Mouse (Mus musculus) limb, embryonic 10.5 days (tissue): Measurements from ENCODE around the gene Slc12a9. TPM values are rescaled to one million over a fixed set of nuclear protein-coding genes. Genes with fewer than 3 reads are reported as not detected.

Source experiments
- DNase-seq: peaks from one replicate; pipeline ENCODE4 v3.0.0-alpha.2; 2017; ENCODE audit warnings: low spot score
- H3K27ac ChIP-seq: fragments of 300-500 bp; sonication (generic); 2 replicates; pipeline ENCODE4 v1.5.1; 2016; ENCODE audit warnings: mild to moderate bottlenecking
- H3K27me3 ChIP-seq: fragments of 300-500 bp; sonication (generic); 2 replicates; pipeline ENCODE4 v1.6.1; 2016; ENCODE audit warnings: low read depth, mild to moderate bottlenecking; ENCODE audit not compliant: poor library complexity, severe bottlenecking
- H3K36me3 ChIP-seq: fragments of 300-500 bp; sonication (generic); 2 replicates; pipeline ENCODE4 v1.6.1; 2016; ENCODE audit warnings: mild to moderate bottlenecking, moderate library complexity
- H3K4me1 ChIP-seq: fragments of 300-500 bp; sonication (generic); 2 replicates; pipeline ENCODE4 v1.6.1; 2016
- H3K4me3 ChIP-seq: fragments of 300-500 bp; sonication (generic); 2 replicates; pipeline ENCODE4 v1.5.1; 2016; ENCODE audit warnings: mild to moderate bottlenecking, moderate library complexity
- H3K9me3 ChIP-seq: fragments of 300-500 bp; sonication (generic); replicated peaks from 2 replicates; pipeline ENCODE4 v1.6.1; 2016; ENCODE audit warnings: mild to moderate bottlenecking
- WGBS: fragments of 180-500 bp; shearing (Covaris S2); methylation state at CpG from one replicate; pipeline ENCODE4 v1.1.7; 2016; 5-methylcytosine and 5-hydroxymethylcytosine counted together
- polyA plus RNA-seq: library from polyadenylated mRNA; unstranded; fragments of >200 nt; fragmentation: Nextera tagmentation; extraction: Ambion mirVana; gene quantifications from 2 replicates; pipeline ENCODE4 v1.2.1, GENCODE M21; 2016

Slc12a9 gene
- polyA plus RNA-seq, 1 experiment from 2014 or later, result 10.4 TPM

- 96% methylated on average over 5 of the region's 5 CpGs for WGBS
- H3K4me1 ChIP-seq, result peaks cover 48% of the 10 kb centered on the region
Measured at GRCm38 (mm10) chr5:137343412-137343811, 10.0 kb upstream of the Slc12a9 start.

DNA sequence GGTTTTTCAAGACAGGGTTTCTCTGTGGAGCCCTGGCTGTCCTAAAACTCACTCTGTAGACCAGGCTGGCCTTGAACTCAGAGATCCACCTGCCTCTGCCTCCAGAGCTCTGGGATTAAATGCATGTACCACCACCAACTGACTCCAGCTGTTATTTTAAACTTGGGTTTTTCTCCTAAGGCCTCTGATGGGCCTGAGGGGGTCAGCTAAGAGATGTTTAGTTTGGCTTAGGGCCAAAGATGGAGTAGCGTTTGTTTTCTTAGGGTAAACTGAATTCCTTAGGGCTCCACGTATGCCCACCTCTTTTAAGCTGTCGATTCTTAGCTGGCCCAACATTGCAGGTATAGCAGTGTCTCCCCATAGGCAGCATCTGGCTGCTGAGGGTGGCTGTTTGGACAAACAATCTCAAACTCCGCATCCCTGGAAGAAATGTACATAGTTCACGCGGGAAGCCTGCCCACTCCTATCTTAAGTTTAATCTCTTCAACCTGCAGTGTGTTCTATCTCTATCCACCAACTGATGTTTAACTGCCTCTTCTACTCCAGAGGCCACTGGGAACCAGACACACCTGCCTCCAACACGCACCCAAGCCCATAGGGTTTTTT lies 9.1 kb upstream of the Slc12a9 start:
- H3K36me3 ChIP-seq, result no peaks in the 10 kb centered on the region
- no peak for DNase-seq
- no peaks in the 10 kb centered on the region for H3K9me3 ChIP-seq
- H3K27me3 ChIP-seq, result no peaks in the 10 kb centered on the region
- H3K4me1 ChIP-seq, result peaks cover 46% of the 10 kb centered on the region
- WGBS, result 88% methylated on average over 7 of the region's 7 CpGs
- no peak overlapping the region for H3K27ac ChIP-seq
- H3K4me3 ChIP-seq, result no peak overlapping the region

More at GRCm38 (mm10) chr5:137343412-137343811, 10.0 kb upstream of the Slc12a9 start:
- no peaks in the 10 kb centered on the region for H3K36me3 ChIP-seq
- no peak overlapping the region for H3K27ac ChIP-seq
- H3K9me3 ChIP-seq, result no peaks in the 10 kb centered on the region
- no peaks in the 10 kb centered on the region for H3K27me3 ChIP-seq
- H3K4me3 ChIP-seq, result no peak overlapping the region
- DNase-seq, result no peak

DNA sequence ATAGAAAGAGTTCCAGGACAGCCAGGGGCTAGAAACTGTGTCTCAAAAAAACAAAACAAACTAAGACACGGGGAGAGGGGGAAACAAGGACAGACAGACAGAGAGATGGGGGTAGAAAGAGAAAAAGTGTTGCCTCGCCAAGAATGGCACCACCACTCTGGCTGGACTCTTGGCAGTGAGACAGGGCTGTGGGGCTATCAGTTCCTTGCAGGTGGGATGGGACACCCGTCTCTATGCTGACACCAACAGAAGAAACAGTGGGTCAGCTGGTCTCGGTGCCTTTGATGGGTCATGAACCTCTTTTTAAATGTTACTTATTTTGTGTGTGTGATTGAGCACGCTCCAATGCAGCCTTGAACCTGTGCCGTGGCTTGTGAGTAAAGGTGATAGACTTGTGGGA lies 6.8 kb upstream of the Slc12a9 start:
- Histone ChIP-seq H3K36me3 (no peaks in the 10 kb centered on the region), H3K4me1 (peaks cover 38% of the 10 kb centered on the region), H3K27me3 (no peaks in the 10 kb centered on the region), H3K9me3 (no peaks in the 10 kb centered on the region), H3K4me3 (no peak overlapping the region), H3K27ac (no peak overlapping the region)
- DNase-seq, result no peak
- 81% methylated on average over 6 of the region's 6 CpGs for WGBS

GRCm38 (mm10) chr5:137339290-137339979 lies 6.0 kb upstream of the Slc12a9 start:
- Histone ChIP-seq H3K36me3 (no peaks in the 10 kb centered on the region), H3K4me3 (peak overlapping the region; percentile 51), H3K4me1 (peaks cover 32% of the 10 kb centered on the region), H3K27ac (peak overlapping the region; percentile 87), H3K9me3 (no peaks in the 10 kb centered on the region), H3K27me3 (no peaks in the 10 kb centered on the region)
- WGBS, result 11% methylated on average over 22 of the region's 22 CpGs
- DNase-seq, result peak; percentile 48

DNA sequence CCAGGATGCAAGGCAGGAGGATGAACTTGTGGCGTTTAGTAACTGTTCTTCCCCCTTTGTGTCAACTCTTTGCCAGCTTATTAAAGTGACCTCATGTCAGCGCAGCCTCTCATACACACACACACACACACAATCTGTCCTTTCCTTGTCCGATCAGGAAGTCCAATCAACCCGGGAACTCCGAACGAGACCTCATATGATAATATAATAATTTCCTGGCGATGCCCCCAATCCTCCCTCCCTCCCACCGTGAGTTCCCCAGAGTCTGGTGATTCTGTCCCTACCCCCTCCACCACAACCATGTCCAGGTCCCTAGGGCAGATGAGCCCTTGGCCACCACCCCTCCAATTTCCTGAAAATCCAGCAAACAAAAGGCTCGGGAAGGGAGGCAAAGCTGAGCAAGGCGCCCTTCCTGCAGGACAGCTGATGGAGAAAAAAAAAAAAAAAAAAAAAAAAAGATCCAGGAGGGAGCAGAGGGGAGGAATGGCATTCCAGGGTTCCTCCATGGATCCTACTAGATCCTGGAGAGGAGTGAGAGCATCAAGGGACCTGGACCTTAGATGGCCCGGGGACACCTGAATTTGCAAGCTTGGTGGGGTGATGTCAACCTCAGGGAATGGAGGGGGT lies 5.4 kb upstream of the Slc12a9 start:
- Histone ChIP-seq H3K27ac (peak overlapping the region; percentile 87), H3K27me3 (no peaks in the 10 kb centered on the region), H3K36me3 (no peaks in the 10 kb centered on the region), H3K9me3 (no peaks in the 10 kb centered on the region), H3K4me1 (peaks cover 32% of the 10 kb centered on the region), H3K4me3 (peak overlapping the region; percentile 51)
- 4% methylated on average over 11 of the region's 11 CpGs for WGBS
- no peak for DNase-seq

DNA sequence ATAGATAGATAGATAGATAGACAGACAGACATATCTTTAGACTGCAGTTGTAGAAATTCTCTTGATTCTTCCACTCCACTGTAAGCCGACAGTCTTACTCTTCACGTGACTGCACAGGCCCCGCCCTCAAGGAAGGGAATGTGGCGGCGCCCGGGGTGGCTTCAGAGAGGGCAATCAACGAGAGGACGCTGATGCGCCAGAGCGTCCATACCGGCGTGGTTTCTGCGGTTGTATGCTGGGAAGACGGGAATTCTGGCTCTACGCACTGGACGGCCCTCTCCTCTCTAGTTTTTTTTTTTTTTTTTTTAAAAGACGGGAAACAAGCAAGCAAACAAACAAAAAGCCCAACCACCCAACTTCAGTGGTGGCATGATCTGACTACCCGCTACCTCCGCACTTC lies 4.9 kb upstream of the Slc12a9 start:
- Histone ChIP-seq H3K27me3 (no peaks in the 10 kb centered on the region), H3K36me3 (no peaks in the 10 kb centered on the region), H3K4me1 (peaks cover 36% of the 10 kb centered on the region), H3K9me3 (no peaks in the 10 kb centered on the region), H3K4me3 (peak overlapping the region; percentile 51), H3K27ac (peak overlapping the region; percentile 87)
- peak; percentile 87 for DNase-seq
- under 1% methylated on average over 19 of the region's 19 CpGs for WGBS

DNA sequence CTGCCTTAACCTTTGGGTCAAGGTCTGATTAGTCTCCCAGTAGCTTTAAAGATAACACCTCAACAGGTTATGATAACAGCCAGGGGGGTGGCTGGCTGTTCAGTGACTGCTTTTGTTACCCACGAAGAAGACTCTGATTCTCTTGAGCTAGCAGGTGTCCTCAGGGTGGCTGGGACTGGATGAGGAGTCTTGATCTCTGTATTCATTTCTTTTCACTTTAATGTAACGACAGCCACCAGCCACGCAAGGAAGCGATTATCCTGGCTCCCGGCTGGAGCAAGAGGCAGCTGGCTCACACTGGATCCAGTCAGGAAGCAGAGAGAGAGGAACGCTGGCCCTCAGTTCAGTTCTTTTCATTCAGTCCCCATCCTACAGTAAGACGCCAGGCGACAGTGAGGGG lies 3.8 kb upstream of the Slc12a9 start:
- H3K4me1 ChIP-seq, result peaks cover 47% of the 10 kb centered on the region
- H3K27ac ChIP-seq, result peak overlapping the region; percentile 87; the same call in 1 of the 2 replicates
- H3K9me3 ChIP-seq, result no peaks in the 10 kb centered on the region
- no peak overlapping the region for H3K4me3 ChIP-seq
- no peak for DNase-seq
- WGBS, result 52% methylated on average over 8 of the region's 8 CpGs
- no peaks in the 10 kb centered on the region for H3K36me3 ChIP-seq
- H3K27me3 ChIP-seq, result no peaks in the 10 kb centered on the region

- no peak overlapping the region for H3K27ac ChIP-seq
- no peaks in the 10 kb centered on the region for H3K36me3 ChIP-seq
- H3K9me3 ChIP-seq, result no peaks in the 10 kb centered on the region
- peaks cover 50% of the 10 kb centered on the region for H3K4me1 ChIP-seq
- H3K27me3 ChIP-seq, result no peaks in the 10 kb centered on the region
- H3K4me3 ChIP-seq, result no peak overlapping the region
- WGBS, result 83% methylated on average over 6 of the region's 6 CpGs
- no peak for DNase-seq
Measured at GRCm38 (mm10) chr5:137335066-137335465, 1.7 kb upstream of the Slc12a9 start.

GRCm38 (mm10) chr5:137334317-137334716 lies 920 bp upstream of the Slc12a9 start:
- Histone ChIP-seq H3K36me3 (no peaks in the 10 kb centered on the region), H3K4me1 (peaks cover 42% of the 10 kb centered on the region), H3K27ac (no peak overlapping the region), H3K9me3 (no peaks in the 10 kb centered on the region), H3K4me3 (no peak overlapping the region), H3K27me3 (no peaks in the 10 kb centered on the region)
- DNase-seq, result no peak
- WGBS, result 65% methylated on average over 10 of the region's 10 CpGs

DNA sequence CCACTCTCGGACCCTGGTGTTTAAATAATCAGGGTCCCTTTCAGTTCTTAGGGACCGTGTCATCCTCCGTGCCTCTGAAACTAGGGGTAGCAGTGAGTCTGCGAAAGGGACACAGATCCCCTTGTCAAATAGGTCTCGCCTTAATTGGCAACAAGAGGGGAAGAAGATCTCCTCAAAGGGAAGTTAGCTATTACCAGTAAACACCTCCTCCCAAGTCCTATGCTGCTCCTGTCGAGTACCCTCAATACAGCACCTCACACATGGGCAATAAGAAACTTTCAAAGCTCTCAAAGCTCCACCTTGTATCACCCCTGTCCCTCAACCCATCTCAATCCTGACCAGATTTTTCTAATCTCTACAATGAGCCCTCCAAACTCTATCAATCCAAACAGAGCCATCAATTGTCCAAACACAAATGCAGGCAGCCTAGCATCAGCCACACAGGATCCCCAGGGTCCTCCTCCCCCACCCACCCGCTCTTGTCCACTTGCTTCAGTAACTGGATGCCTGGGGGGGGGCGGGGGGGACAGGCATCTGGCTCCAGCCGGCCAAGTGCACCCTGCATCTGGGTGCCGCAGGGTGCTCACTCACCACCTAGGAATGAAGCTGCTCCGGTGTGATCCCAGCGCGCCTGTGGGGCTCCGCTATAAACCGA lies 413 bp downstream of the Slc12a9 start:
- Histone ChIP-seq H3K4me3 (peak overlapping the region; percentile 71), H3K9me3 (no peaks in the 10 kb centered on the region), H3K36me3 (no peaks in the 10 kb centered on the region), H3K27ac (peak overlapping the region; percentile 86), H3K4me1 (peaks cover 30% of the 10 kb centered on the region), H3K27me3 (no peaks in the 10 kb centered on the region)
- 22% methylated on average over 15 of the region's 15 CpGs for WGBS
- DNase-seq, result no peak

GRCm38 (mm10) chr5:137330910-137331309 lies 2.5 kb downstream of the Slc12a9 start:
- H3K9me3 ChIP-seq, result no peaks in the 10 kb centered on the region
- peaks cover 18% of the 10 kb centered on the region for H3K4me1 ChIP-seq
- no peaks in the 10 kb centered on the region for H3K27me3 ChIP-seq
- no peak overlapping the region for H3K27ac ChIP-seq
- no peak overlapping the region for H3K4me3 ChIP-seq
- peaks cover 13% of the 10 kb centered on the region for H3K36me3 ChIP-seq
- 92% methylated on average over 7 of the region's 7 CpGs for WGBS
- no peak for DNase-seq

GRCm38 (mm10) chr5:137320996-137321395 lies 12.4 kb downstream of the Slc12a9 start:
- H3K27me3 ChIP-seq, result no peaks in the 10 kb centered on the region
- H3K4me3 ChIP-seq, result no peak overlapping the region
- no peak for DNase-seq
- H3K36me3 ChIP-seq, result peaks cover 66% of the 10 kb centered on the region
- WGBS, result 97% methylated on average over 3 of the region's 3 CpGs
- H3K27ac ChIP-seq, result no peak overlapping the region
- H3K9me3 ChIP-seq, result no peaks in the 10 kb centered on the region
- no peaks in the 10 kb centered on the region for H3K4me1 ChIP-seq

DNA sequence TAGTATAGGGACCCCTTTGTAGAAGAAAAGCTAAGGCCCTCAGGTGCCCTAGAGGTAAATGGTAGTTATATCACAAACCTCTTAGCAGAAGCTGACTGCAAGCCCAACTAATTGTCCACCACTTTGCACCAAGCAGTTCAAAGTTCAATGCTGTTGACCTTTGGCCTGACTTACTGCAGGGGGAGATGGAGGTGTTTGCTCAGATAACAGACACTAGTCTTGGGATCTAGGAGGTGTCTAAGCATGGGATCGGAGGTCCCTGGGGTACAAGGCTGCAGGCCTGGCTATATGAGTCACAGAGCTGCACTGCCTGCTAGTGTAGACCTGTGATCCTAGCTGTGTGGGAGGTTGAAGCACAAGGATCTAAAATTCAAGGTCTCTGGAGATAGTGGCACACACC lies 14.8 kb downstream of the Slc12a9 start:
- no peak for DNase-seq
- Histone ChIP-seq H3K27me3 (no peaks in the 10 kb centered on the region), H3K4me3 (no peak overlapping the region), H3K9me3 (no peaks in the 10 kb centered on the region), H3K36me3 (peaks cover 55% of the 10 kb centered on the region), H3K4me1 (peaks cover 21% of the 10 kb centered on the region), H3K27ac (no peak overlapping the region)
- WGBS, result 93% methylated on average over 1 of the region's 1 CpGs
